Mouse (Mus musculus) B cell, adult 62 days (primary cell): Measurements from ENCODE around the gene Klk1b24. TPM values are rescaled to one million over a fixed set of nuclear protein-coding genes. Genes with fewer than 3 reads are reported as not detected.

Experiments
- total RNA-seq: library from RNA; stranded (reverse); gene quantifications from 4 replicates; pipeline ENCODE4 v1.2.4, GENCODE M21; 2023

Klk1b24 gene
- not detected in 4 replicates for total RNA-seq

GRCm38 (mm10) chr7:44187936-44188335, at the start of gene Klk1b24:
Gene Klk1b24 (plus strand): TSS chr7:44188236.

GRCm38 (mm10) chr7:44197891-44198290, 9.9 kb downstream of the Klk1b24 start, which contains the start of gene Klk1b3:
Gene Klk1b3 (plus strand): TSS chr7:44198191.

GRCm38 (mm10) chr7:44207135-44207534, 19.1 kb downstream of the Klk1b24 start, which contains the start of gene Klk1b4:
Gene Klk1b4 (plus strand): TSS chr7:44207435.

GRCm38 (mm10) chr7:44215645-44216044, 27.6 kb downstream of the Klk1b24 start, which contains the start of gene Klk1b5:
Gene Klk1b5 (plus strand): TSS chr7:44215945.

GRCm38 (mm10) chr7:44225076-44225475, 37.0 kb downstream of the Klk1b24 start, which contains the start of gene Klk1:
Gene Klk1 (plus strand): TSS chr7:44225360.

DNA sequence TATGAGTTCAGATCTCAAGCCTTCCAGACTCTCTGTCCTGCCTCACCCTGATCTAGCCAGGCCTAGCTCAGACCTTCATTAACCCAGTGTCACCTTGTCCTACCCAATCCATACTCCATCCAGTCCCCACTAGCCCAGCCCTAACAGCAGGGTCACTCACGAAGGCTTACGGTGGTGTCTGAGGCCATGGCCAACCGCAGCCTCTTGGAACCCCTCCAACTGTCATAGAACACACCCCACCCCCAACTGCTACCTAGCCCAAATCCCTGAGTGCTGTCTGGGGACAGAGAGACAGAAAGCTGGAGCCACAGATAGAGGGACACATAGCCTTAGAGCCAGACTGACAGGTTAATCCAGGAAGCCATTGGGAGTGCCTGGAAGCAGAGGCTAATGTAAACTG, 47.9 kb downstream of the Klk1b24 start, which contains the start of gene Gm36864:
Gm36864 (plus strand) TSS at position 269 of the 400 bp plus-strand sequence.

Other genes with a start within 250 kb of the Klk1b24 start
- not detected in 4 replicates for gene Klk1b8, start 237.6 kb upstream of the Klk1b24 start, total RNA-seq
- not detected in 4 replicates for gene Klk1b1, start 221.5 kb upstream of the Klk1b24 start, total RNA-seq
- not detected in 4 replicates for gene Klk1b9, start 212.2 kb upstream of the Klk1b24 start, total RNA-seq
- not detected in 4 replicates for gene Klk1b11, start 192.4 kb upstream of the Klk1b24 start, total RNA-seq
- gene Klk1b26, start 176.1 kb upstream of the Klk1b24 start, total RNA-seq: not detected in 4 replicates
- gene Klk1b27, start 135.9 kb upstream of the Klk1b24 start, total RNA-seq: not detected in 4 replicates
- not detected in 4 replicates for gene Klk1b21, start 85.9 kb upstream of the Klk1b24 start, total RNA-seq
- not detected in 4 replicates for gene Klk1b22, start 75.6 kb upstream of the Klk1b24 start, total RNA-seq
- gene Klk1b16, start 51.5 kb upstream of the Klk1b24 start, total RNA-seq: not detected in 4 replicates
- gene Klk1b3, start 10.0 kb downstream of the Klk1b24 start, total RNA-seq: not detected in 4 replicates
- gene Klk1b4, start 19.2 kb downstream of the Klk1b24 start, total RNA-seq: not detected in 4 replicates
- gene Klk1b5, start 27.7 kb downstream of the Klk1b24 start, total RNA-seq: not detected in 4 replicates
- gene Klk1, start 37.1 kb downstream of the Klk1b24 start, total RNA-seq: 0.63 TPM in 1 of 4 replicates, not detected in the others
- not detected in 4 replicates for gene Gm36864, start 47.9 kb downstream of the Klk1b24 start, total RNA-seq
- gene 1700028J19Rik, start 58.5 kb downstream of the Klk1b24 start, total RNA-seq: 0.81 to 2.1 TPM (median 1.7 TPM) in 4 replicates
- 172 to 193 TPM (median 186 TPM) in 4 replicates for gene 2410002F23Rik, start 58.5 kb downstream of the Klk1b24 start, total RNA-seq
- not detected in 4 replicates for gene Acp4, start 69.1 kb downstream of the Klk1b24 start, total RNA-seq
- not detected in 4 replicates for gene Gm15517, start 73.2 kb downstream of the Klk1b24 start, total RNA-seq
- 1.7 to 2.6 TPM (median 2.3 TPM) in 4 replicates for gene Clec11a, start 118.7 kb downstream of the Klk1b24 start, total RNA-seq
- gene Shank1, start 122.0 kb downstream of the Klk1b24 start, total RNA-seq: 37.6 to 51.0 TPM (median 41.9 TPM) in 4 replicates
- not detected in 4 replicates for gene Syt3, start 195.9 kb downstream of the Klk1b24 start, total RNA-seq
- gene 1700008O03Rik, start 197.6 kb downstream of the Klk1b24 start, total RNA-seq: not detected in 4 replicates
- not detected in 4 replicates for gene Lrrc4b, start 240.8 kb downstream of the Klk1b24 start, total RNA-seq